Mouse (Mus musculus) neural tube, embryonic 14.5 days (tissue): ENCODE results near the gene Phlpp1. TPM values are rescaled to one million over a fixed set of nuclear protein-coding genes. Genes with fewer than 3 reads are reported as not detected.

Experiments used
- ATAC-seq: fragments of 200-750 bp; cut with Nextera tagmentation; 2 replicates; pipeline ENCODE4 v1.8.0; 2017; ENCODE audit warnings: low read depth, mild to moderate bottlenecking, moderate TSS enrichment, moderate library complexity
- H3K27ac ChIP-seq: fragments of 300-500 bp; sonication (generic); 2 replicates; pipeline ENCODE4 v1.5.1; 2014; ENCODE audit warnings: low read depth, mild to moderate bottlenecking, control low read depth, low read length, moderate library complexity, mixed read lengths
- H3K27me3 ChIP-seq: fragments of 300-500 bp; sonication (generic); 2 replicates; pipeline ENCODE4 v1.6.1; 2014; ENCODE audit warnings: low read length; ENCODE audit not compliant: control insufficient read depth, insufficient read depth
- H3K36me3 ChIP-seq: fragments of 300-500 bp; sonication (generic); 2 replicates; pipeline ENCODE4 v1.6.1; 2014; ENCODE audit warnings: low read length, mixed read lengths; ENCODE audit not compliant: control insufficient read depth, insufficient read depth
- H3K4me1 ChIP-seq: fragments of 300-500 bp; sonication (generic); 2 replicates; pipeline ENCODE4 v1.6.1; 2014; ENCODE audit warnings: low read length; ENCODE audit not compliant: control insufficient read depth, insufficient read depth
- H3K4me2 ChIP-seq: fragments of 300-500 bp; sonication (generic); 2 replicates; pipeline ENCODE4 v1.6.1; 2014; ENCODE audit warnings: mild to moderate bottlenecking, low read depth, low read length, control low read depth
- H3K4me3 ChIP-seq: fragments of 300-500 bp; sonication (generic); 2 replicates; pipeline ENCODE4 v1.5.1; 2014; ENCODE audit warnings: low read depth, low read length, control low read depth, mixed read lengths
- H3K9ac ChIP-seq: fragments of 300-500 bp; sonication (generic); replicated peaks from 2 replicates; pipeline ENCODE4 v1.6.1; 2014; ENCODE audit warnings: low read depth, mild to moderate bottlenecking, control low read depth, low read length, mixed read lengths
- H3K9me3 ChIP-seq: fragments of 300-500 bp; sonication (generic); 2 replicates; pipeline ENCODE4 v1.6.1; 2016; ENCODE audit warnings: low read length; ENCODE audit not compliant: control insufficient read depth
- WGBS: fragments of 180-500 bp; shearing (Covaris S2); extraction: QIAGEN DNeasy Blood & Tissue Kit; methylation state at CpG from one replicate; pipeline ENCODE4 v1.1.7; 2014; 5-methylcytosine and 5-hydroxymethylcytosine counted together
- polyA plus RNA-seq: library from polyadenylated mRNA; unstranded; fragments of >200 nt; fragmentation: Nextera tagmentation; extraction: Ambion mirVana; gene quantifications from 2 replicates; pipeline ENCODE4 v1.2.1, GENCODE M21; 2014

Phlpp1 gene
- polyA plus RNA-seq, 1 experiment from 2014 or later = 11.8 TPM

DNA sequence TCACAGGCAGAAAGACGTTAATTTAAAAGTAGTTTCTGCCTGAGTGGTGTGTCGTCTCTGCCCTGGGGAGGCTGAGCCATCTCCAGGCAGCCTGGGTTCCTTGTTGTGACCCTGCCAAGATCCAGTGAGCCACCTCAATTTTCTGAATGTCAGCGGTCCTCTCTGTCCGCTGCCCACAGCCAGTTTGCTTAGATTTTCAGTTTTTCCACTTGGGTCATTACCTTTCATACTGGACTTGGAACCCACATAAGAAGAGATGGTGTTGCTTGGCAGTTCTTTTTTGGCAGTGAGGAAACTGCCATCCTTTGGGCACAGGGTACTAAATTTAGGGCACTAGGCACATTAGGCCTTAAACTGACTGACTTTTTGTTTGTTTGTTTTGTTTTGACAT, 60.9 kb downstream of the Phlpp1 start:
- Histone ChIP-seq H3K27me3 (no peaks in the 10 kb centered on the region), H3K36me3 (no peaks in the 10 kb centered on the region), H3K4me1 (0 out of 2 replicates have a peak, but pooled peaks cover 3% of the 10 kb centered on the region), H3K4me3 (no peak overlapping the region), H3K9me3 (no peaks in the 10 kb centered on the region), H3K4me2 (no peak overlapping the region), H3K9ac (no peak overlapping the region), H3K27ac (no peak overlapping the region)
- no peak for ATAC-seq
- 77% methylated on average over 4 of the region's 4 CpGs for WGBS

DNA sequence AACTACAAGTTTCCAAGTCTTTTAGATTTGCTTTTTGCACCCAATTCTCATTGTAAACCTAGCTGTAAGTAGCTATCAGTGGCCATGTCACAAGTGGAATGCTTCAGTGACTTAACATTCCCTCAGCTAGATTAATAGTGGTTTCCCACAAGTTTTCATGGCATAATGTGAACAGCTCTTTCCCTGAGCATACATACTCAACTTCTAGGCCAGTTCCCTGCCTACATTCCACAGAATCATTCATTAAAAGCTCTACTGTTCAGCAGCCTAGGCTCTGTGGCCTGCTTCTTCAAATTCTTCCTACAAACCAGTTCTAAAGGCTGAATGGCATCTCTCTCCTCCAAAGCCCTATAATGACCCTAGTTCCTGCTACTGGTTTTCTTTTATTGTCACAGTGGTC, 65.4 kb downstream of the Phlpp1 start:
- Histone ChIP-seq H3K27ac (no peak overlapping the region), H3K4me1 (0 out of 2 replicates have a peak, but pooled peaks cover 5% of the 10 kb centered on the region), H3K9ac (no peak overlapping the region), H3K4me3 (no peak overlapping the region), H3K4me2 (no peak overlapping the region), H3K36me3 (no peaks in the 10 kb centered on the region), H3K27me3 (no peaks in the 10 kb centered on the region), H3K9me3 (no peaks in the 10 kb centered on the region)
- ATAC-seq = no peak

DNA sequence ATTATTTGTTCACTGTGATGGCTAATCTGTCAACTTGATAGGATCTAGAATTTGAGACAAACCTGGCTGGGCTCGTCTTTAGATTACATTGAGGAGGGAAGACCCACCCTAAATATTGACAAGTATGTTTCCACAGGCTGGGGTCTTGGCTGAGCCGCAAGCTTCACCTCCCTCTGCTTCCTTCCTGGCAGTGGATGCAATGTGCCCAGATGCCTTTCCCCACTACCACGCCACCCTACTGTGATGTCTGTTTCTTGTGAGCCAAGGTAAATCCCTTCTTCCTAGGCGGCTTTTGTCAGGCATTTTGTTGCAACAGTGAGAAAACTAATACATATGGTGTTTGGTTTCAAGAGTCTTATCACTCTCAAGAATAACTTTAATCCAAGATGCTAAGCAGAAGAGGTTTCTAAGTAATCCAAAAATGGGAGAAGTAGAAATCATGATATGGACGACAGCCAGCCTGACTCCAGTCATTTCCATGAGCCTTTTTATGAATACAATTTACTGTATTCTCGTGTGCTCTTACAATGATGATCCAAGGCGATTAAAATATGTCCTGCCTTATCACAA, 68.6 kb downstream of the Phlpp1 start:
- 80% methylated on average over 7 of the region's 7 CpGs for WGBS
- H3K27me3 ChIP-seq = no peaks in the 10 kb centered on the region
- H3K9ac ChIP-seq = no peak overlapping the region
- ATAC-seq = no peak
- H3K4me2 ChIP-seq = no peak overlapping the region
- H3K27ac ChIP-seq = no peak overlapping the region
- H3K36me3 ChIP-seq = no peaks in the 10 kb centered on the region
- peaks cover 6% of the 10 kb centered on the region; the same call in 1 of the 2 replicates for H3K4me1 ChIP-seq
- H3K4me3 ChIP-seq = no peak overlapping the region
- no peaks in the 10 kb centered on the region for H3K9me3 ChIP-seq

DNA sequence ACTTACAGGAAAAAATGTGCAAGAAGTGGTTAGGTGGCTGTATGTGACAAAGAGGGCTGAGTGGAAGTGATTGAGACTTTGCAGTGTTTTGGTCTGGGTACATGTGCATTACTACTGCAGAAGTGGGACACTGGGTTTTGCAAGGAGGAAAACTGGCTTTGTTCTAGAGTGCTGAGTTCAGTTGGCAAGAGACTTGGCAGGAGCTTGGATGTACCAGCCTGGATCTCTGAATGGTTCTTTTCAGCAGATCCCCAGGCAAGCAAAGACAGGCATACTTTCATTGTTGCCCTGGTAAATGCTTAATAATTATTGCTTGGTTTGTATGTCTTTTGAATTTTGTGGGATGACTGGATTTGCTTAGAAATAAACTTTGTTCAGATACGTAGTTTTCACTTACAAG, 69.5 kb downstream of the Phlpp1 start:
- Histone ChIP-seq H3K4me3 (no peak overlapping the region), H3K4me1 (peaks cover 6% of the 10 kb centered on the region; the same call in 1 of the 2 replicates), H3K36me3 (no peaks in the 10 kb centered on the region), H3K9ac (no peak overlapping the region), H3K27me3 (no peaks in the 10 kb centered on the region), H3K27ac (no peak overlapping the region), H3K4me2 (no peak overlapping the region), H3K9me3 (no peaks in the 10 kb centered on the region)
- no peak for ATAC-seq
- WGBS = 74% methylated on average over 1 of the region's 1 CpGs

DNA sequence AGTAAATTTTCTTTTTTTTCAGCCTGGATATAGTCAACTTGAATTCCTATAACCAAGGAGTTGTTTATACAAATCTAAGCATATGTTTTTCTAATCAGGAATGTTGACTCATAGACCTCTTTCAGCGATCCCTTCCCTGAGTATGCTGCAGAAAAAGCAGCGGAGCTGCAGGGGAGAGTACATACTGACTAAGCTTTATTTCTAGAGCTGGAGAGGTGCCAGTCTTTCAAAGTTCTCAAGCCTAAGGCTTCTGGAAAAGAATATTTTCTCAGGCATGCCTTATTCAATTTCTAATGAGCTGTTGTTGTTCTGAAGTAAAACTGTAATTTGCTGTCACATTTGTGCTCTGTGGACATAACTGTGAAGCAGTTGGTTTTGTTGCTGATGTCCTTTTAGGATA, 70.6 kb downstream of the Phlpp1 start:
- no peak overlapping the region for H3K4me2 ChIP-seq

DNA sequence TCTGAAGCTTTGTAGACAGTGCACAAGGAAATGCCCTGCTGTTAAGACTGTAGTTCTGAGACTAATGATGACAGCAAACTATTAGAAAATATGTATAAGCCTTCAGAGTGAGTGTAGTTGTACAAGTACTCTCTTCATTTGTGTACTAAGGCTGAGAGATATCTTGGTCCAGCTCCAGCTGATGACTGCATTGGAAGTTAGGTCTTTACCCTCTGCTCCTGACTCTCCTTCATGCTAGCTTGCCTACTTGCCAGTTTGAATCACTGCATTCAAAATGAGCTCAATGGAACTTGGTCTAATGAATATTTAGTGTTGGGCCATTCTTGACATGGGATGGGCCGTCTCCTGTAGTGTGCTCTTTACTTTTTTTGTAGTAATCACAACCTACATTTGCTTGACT, 71.8 kb downstream of the Phlpp1 start:
- Histone ChIP-seq H3K4me2 (no peak overlapping the region), H3K9ac (no peak overlapping the region), H3K4me1 (peaks cover 6% of the 10 kb centered on the region; the same call in 1 of the 2 replicates), H3K27ac (no peak overlapping the region), H3K9me3 (no peaks in the 10 kb centered on the region), H3K27me3 (no peaks in the 10 kb centered on the region), H3K4me3 (no peak overlapping the region), H3K36me3 (no peaks in the 10 kb centered on the region)
- ATAC-seq = no peak
- WGBS = 65% methylated on average over 1 of the region's 1 CpGs

More for the DNA sequence above, 70.6 kb downstream of the Phlpp1 start:
- Histone ChIP-seq H3K9me3 (no peaks in the 10 kb centered on the region), H3K36me3 (no peaks in the 10 kb centered on the region), H3K4me3 (no peak overlapping the region), H3K4me1 (peaks cover 6% of the 10 kb centered on the region; the same call in 1 of the 2 replicates), H3K27ac (no peak overlapping the region), H3K9ac (no peak overlapping the region), H3K27me3 (no peaks in the 10 kb centered on the region)
- ATAC-seq = no peak
- 43% methylated on average over 2 of the region's 2 CpGs for WGBS

DNA sequence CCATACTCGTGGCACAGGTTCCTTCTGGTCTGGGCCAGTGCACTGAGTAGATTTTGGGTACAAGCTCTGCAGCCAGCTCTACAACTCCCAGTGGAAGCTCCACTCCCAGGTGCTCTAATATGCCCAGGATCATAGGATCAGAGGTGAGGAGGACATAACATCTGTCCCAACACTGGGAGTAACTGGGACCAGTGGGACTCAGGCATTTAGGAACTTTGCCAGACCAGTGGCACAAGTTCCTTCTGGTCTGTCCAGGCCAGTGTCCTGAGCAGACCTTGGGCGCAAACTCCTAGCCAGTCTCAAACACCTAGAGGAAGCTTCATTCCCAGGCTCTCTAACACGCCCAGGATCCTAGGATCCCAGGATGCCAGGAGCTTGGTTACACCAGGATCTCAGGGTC, 72.7 kb downstream of the Phlpp1 start:
- H3K4me3 ChIP-seq = no peak overlapping the region
- no peak overlapping the region for H3K4me2 ChIP-seq
- peaks cover 6% of the 10 kb centered on the region; the same call in 1 of the 2 replicates for H3K4me1 ChIP-seq
- 92% methylated on average over 3 of the region's 3 CpGs for WGBS
- no peak for ATAC-seq
- H3K9me3 ChIP-seq = no peaks in the 10 kb centered on the region
- no peak overlapping the region for H3K9ac ChIP-seq
- H3K27me3 ChIP-seq = no peaks in the 10 kb centered on the region
- no peak overlapping the region for H3K27ac ChIP-seq
- H3K36me3 ChIP-seq = no peaks in the 10 kb centered on the region

DNA sequence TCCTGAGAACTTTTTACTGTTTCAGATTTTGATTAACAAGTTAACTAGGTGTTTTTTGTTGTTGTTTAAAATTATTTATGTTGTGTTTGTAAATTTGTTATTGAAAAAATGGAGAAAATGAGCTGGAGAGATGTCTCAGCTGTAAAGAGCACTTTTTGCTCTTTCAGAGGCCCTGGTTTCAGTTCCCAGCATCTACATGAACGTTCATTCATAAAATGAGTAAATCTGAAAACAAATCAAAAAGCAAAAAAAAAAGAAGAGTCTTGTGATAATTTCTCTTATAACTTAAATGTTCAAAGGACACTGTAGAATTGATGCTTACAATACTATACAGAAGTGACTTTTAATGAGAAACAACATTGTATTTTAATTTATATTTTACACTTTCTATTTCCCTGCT, 82.5 kb downstream of the Phlpp1 start:
- ATAC-seq = no peak
- Histone ChIP-seq H3K36me3 (no peaks in the 10 kb centered on the region), H3K4me3 (no peak overlapping the region), H3K4me1 (no peaks in the 10 kb centered on the region), H3K9ac (no peak overlapping the region), H3K9me3 (no peaks in the 10 kb centered on the region), H3K27me3 (no peaks in the 10 kb centered on the region), H3K27ac (no peak overlapping the region), H3K4me2 (no peak overlapping the region)
- 97% methylated on average over 1 of the region's 1 CpGs for whole genome bisulfite sequencing

DNA sequence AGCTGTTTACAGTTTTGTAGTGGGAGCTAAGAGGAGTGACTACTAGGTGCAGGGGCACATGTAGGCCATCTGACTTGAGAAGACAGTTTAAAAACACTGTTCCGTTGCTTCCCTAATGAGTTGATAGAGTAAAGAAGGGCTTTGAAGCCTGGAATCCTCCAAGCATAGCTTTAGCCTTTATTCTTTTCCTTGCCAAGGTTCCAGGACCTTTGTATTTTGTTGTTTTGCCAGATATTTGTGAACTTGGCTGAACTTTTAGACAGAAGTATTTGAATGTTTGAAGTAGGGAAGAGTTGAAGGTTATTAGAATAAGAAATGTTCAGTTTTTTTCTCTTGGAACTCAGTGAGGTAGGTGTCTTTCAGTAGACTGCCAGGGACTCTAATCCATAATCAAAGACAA, 85.6 kb downstream of the Phlpp1 start:
- no peak overlapping the region for H3K4me2 ChIP-seq
- H3K27me3 ChIP-seq = no peaks in the 10 kb centered on the region
- H3K4me3 ChIP-seq = no peak overlapping the region
- no peaks in the 10 kb centered on the region for H3K36me3 ChIP-seq
- whole genome bisulfite sequencing = 93% methylated on average over 1 of the region's 1 CpGs
- H3K9ac ChIP-seq = no peak overlapping the region
- no peak overlapping the region for H3K27ac ChIP-seq
- H3K9me3 ChIP-seq = no peaks in the 10 kb centered on the region
- ATAC-seq = no peak
- H3K4me1 ChIP-seq = no peaks in the 10 kb centered on the region
